Mouse (Mus musculus) hindbrain, embryonic 12.5 days (tissue): ENCODE results near the gene Abl2. TPM values are rescaled to one million over a fixed set of nuclear protein-coding genes. Genes with fewer than 3 reads are reported as not detected.

ENCODE experiments used
- ATAC-seq: fragments of 200-750 bp; cut with Nextera tagmentation; 2 replicates; pipeline ENCODE4 v1.8.0; 2017; ENCODE audit warnings: moderate TSS enrichment; ENCODE audit not compliant: low FRiP score
- H3K27ac ChIP-seq: fragments of 300-500 bp; sonication (generic); 2 replicates; pipeline ENCODE4 v1.5.1; 2016; ENCODE audit warnings: mild to moderate bottlenecking
- H3K27me3 ChIP-seq: fragments of 300-500 bp; sonication (generic); 2 replicates; pipeline ENCODE4 v1.6.1; 2016; ENCODE audit warnings: mild to moderate bottlenecking
- H3K36me3 ChIP-seq: fragments of 300-500 bp; sonication (generic); 2 replicates; pipeline ENCODE4 v1.6.1; 2016; ENCODE audit warnings: mild to moderate bottlenecking
- H3K4me1 ChIP-seq: fragments of 300-500 bp; sonication (generic); 2 replicates; pipeline ENCODE4 v1.6.1; 2016
- H3K4me2 ChIP-seq: fragments of 300-500 bp; sonication (generic); replicated peaks from 2 replicates; pipeline ENCODE4 v1.6.1; 2016; ENCODE audit warnings: mild to moderate bottlenecking
- H3K4me3 ChIP-seq: fragments of 300-500 bp; sonication (generic); 2 replicates; pipeline ENCODE4 v1.5.1; 2016; ENCODE audit warnings: mild to moderate bottlenecking
- H3K9ac ChIP-seq: fragments of 300-500 bp; sonication (generic); 2 replicates; pipeline ENCODE4 v1.6.1; 2016; ENCODE audit warnings: mild to moderate bottlenecking, moderate library complexity
- H3K9me3 ChIP-seq: fragments of 300-500 bp; sonication (generic); replicated peaks from 2 replicates; pipeline ENCODE4 v1.6.1; 2016; ENCODE audit warnings: mild to moderate bottlenecking
- WGBS: fragments of 180-500 bp; shearing (Covaris S2); methylation state at CpG from one replicate; pipeline ENCODE4 v1.1.7; 2016; 5-methylcytosine and 5-hydroxymethylcytosine counted together
- polyA plus RNA-seq: library from polyadenylated mRNA; unstranded; fragments of >200 nt; fragmentation: Nextera tagmentation; extraction: Ambion mirVana; gene quantifications from 2 replicates; pipeline ENCODE4 v1.2.1, GENCODE M21; 2016

Gene Abl2
- polyA plus RNA-seq, 1 experiment from 2014 or later: 6.6 TPM

DNA sequence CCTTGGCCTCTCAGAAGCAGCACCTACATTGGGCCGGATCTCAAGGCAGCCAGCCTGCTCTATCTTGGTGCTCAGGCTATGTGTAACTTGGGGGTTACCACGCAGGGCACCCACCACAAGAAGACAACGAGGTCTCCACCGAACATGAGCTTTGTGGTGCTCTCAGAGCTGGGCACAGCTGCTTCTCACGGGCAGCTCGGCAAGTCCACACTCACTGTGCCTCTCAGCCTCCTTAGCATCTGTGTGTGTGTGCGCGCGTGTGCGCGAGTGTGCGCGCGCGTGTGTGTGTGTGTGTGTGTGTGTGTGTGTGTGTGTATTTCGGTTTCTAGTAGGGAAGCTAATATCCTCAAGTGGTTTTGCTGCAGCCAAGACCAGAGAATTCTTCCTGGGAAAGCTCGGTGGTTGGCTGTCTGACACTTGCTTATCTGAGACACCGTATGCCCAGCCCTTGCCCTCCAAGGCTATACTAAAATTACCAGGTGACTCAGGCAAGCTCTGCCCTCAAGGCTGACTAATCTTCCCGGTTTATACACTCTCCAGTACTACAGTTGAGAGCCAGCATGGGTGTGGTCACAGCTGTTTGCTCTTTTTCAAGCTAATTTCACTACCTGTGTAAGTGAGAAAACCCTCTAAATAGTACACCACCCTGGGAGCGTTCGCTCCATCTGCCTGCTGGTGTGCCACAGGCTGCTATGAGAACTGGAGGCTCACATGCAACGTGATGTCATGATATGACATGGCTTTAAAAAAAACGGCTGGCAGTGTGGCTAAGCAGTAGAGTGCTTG, 108.7 kb downstream of the Abl2 start:
- no peaks in the 10 kb centered on the region for H3K9me3 ChIP-seq
- peaks cover 8% of the 10 kb centered on the region for H3K4me1 ChIP-seq
- no peaks in the 10 kb centered on the region for H3K27me3 ChIP-seq
- no peak overlapping the region for H3K4me3 ChIP-seq
- 92% methylated on average over 23 of the region's 23 CpGs for WGBS
- H3K4me2 ChIP-seq: no peak overlapping the region
- no peak for ATAC-seq
- H3K9ac ChIP-seq: no peak overlapping the region
- no peaks in the 10 kb centered on the region for H3K36me3 ChIP-seq
- H3K27ac ChIP-seq: no peak overlapping the region

DNA sequence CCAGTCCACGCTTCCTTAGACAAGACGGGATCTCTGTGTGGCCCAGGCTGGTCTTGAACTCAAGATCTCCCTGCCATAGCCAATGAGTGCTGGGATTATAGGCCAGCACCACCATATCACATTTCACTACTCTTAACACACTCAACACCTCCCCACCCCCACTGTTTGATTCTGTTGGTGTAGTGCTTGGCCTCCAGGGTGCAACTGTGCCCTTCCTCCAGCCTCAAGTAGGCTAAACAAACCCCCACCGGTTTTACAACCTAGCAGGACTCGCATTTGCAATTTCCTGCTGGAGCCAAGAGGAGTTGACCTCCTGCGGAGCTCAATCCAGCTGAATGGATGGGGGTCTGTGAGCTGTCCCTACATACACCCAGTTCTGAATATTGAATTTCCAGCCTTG, 110.0 kb downstream of the Abl2 start:
- Histone ChIP-seq H3K9ac (no peak overlapping the region), H3K9me3 (no peaks in the 10 kb centered on the region), H3K4me3 (no peak overlapping the region), H3K36me3 (no peaks in the 10 kb centered on the region), H3K4me2 (no peak overlapping the region), H3K27me3 (0 out of 2 replicates have a peak, but pooled peaks cover 3% of the 10 kb centered on the region), H3K4me1 (peaks cover 18% of the 10 kb centered on the region), H3K27ac (no peak overlapping the region)
- WGBS: 29% methylated on average over 5 of the region's 5 CpGs
- ATAC-seq: no peak

DNA sequence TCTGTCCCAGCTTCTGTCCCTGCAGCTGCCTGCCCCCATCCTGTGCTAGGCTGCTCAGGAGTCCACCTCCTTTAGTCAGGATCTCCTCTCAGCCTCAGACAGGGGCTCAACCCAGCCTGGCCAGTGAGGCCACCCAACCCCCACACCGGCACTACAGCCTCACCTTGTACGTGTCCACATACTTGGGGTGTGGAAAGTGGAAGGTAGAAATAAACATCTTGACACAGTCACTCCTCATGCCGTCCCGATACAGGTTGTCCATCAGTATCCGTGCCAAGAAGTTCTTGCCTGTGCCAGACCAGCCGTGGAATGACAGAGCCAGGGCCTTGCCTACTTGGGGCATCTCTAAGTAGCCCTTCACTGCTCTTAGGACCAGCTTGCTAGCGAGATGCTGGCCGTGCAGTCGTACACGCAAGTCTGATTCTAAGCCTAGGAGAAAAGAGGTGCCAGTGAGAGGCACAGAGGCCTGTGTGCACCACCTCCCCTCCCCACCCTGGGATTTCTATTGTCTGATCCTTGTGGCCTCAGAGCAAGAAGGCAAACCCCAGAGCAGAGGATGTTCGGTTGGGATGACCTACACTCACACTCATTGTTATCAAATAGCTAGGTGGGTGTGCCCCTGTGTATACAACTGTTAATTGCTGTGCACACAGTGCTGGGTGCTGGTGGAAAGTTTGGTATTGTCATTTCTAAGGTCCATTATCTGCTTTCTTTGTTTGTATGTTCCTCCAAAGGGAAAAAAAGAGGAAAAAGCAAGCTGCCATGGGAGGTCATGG, 110.8 kb downstream of the Abl2 start:
- ATAC-seq: no peak
- Histone ChIP-seq H3K4me2 (no peak overlapping the region), H3K36me3 (no peaks in the 10 kb centered on the region), H3K27ac (no peak overlapping the region), H3K4me1 (peaks cover 25% of the 10 kb centered on the region), H3K9ac (no peak overlapping the region), H3K9me3 (no peaks in the 10 kb centered on the region), H3K27me3 (0 out of 2 replicates have a peak, but pooled peaks cover 3% of the 10 kb centered on the region), H3K4me3 (no peak overlapping the region)
- WGBS: 45% methylated on average over 11 of the region's 11 CpGs

DNA sequence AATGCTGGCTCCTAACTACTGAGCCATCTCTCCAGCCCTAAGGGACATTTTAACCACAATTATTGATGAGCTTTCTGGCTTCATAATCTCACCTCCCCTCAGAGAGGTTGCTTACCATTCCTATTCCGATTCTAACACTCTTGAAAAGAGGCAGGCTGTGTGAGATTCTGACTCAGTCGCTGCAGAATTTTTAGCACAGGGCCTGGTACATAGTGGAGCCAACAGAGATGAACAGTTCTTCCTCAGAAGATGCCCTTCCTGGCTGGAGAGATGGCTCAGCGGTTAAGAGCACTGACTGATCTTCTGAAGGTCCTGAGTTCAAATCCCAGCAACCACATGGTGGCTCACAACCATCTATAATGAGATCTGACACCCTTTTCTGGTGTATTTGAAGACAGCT, 113.3 kb downstream of the Abl2 start:
- Histone ChIP-seq H3K27me3 (0 out of 2 replicates have a peak, but pooled peaks cover 3% of the 10 kb centered on the region), H3K4me3 (no peak overlapping the region), H3K4me2 (no peak overlapping the region), H3K36me3 (no peaks in the 10 kb centered on the region), H3K9ac (no peak overlapping the region), H3K27ac (no peak overlapping the region), H3K9me3 (no peaks in the 10 kb centered on the region), H3K4me1 (peaks cover 23% of the 10 kb centered on the region)
- WGBS: 91% methylated on average over 3 of the region's 3 CpGs
- ATAC-seq: no peak

DNA sequence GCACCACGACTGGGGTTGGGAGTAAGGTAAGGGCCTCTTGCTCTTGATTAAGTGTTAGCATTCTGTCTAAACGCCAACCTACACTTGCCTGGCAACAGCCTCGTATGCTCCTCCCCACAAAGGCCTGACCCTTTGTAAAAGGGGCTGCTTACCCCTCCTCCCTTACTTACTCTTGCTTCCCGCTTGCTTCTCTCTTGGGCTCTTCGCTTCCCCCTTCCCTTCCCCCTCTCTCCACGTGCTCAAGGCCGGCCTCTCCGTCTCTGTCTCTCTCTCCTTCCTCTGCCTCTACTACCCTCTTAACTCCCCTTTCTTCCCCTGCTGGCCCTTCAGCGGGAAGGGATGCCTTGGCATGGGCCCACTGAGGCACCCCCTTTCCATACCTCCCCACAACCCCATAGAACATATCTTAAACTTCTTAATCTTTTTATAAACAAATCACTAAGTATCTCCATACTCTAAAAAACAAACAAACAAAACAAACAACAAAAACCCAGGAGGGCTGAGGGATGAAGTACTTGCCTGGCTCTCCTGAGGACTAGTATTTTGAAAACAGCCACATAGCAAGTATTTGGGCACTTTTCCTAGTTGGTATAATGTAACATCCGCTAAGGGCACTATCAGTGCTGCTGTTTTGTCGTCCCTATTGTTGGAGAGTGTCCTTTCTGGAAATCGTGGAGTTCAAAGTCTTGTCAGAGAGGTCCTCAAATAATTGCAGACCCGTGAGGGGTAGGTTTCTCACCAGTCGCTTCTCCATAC, 114.3 kb downstream of the Abl2 start:
- Histone ChIP-seq H3K4me3 (peak overlapping the region; percentile 47), H3K36me3 (no peaks in the 10 kb centered on the region), H3K9ac (peak overlapping the region; percentile 63; the same call in 1 of the 2 replicates), H3K27ac (no peak overlapping the region), H3K9me3 (no peaks in the 10 kb centered on the region), H3K4me2 (peak overlapping the region; percentile 98), H3K27me3 (0 out of 2 replicates have a peak, but pooled peaks cover 3% of the 10 kb centered on the region), H3K4me1 (peaks cover 23% of the 10 kb centered on the region)
- ATAC-seq: no peak; the same call in 1 of the 2 replicates
- 4% methylated on average over 14 of the region's 14 CpGs for WGBS

DNA sequence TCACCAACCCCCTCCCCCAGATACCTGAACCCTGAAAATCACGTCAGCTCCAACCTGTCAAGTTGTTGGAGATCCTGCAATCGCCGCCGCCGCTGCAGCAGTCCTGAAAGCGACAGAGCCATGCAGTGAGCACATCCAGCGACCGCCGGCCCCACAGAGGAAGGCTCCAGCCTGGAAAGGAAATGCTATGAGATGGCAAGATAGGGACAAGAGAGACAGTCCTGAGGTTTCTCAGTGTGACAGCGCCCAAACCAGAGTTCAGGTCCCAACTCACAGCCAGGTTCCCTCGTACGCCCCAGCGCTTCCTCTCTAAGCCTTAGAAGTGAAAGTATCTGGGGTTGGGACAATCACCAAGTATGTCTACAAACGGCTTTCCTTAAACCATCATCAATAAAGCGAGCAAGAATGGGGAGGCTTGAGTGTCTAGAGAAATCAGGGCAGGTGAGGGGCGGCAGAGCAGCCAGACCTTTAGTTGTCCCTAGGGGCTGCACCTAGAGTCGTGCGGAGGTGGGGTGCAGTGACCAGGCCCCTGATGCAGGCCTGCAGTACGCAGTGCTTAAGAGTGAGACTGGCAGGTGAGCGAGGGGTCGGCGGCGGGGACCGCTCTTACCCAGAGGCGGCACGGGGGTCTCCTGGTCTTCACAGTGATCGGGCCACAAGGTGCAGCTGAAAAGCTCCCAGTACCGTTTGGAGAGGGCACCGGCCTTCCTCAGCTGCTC, 115.0 kb downstream of the Abl2 start:
- no peak overlapping the region for H3K27ac ChIP-seq
- H3K4me2 ChIP-seq: peak overlapping the region; percentile 98
- WGBS: 2% methylated on average over 29 of the region's 29 CpGs
- H3K36me3 ChIP-seq: no peaks in the 10 kb centered on the region
- peak overlapping the region; percentile 47 for H3K4me3 ChIP-seq
- H3K27me3 ChIP-seq: 0 out of 2 replicates have a peak, but pooled peaks cover 3% of the 10 kb centered on the region
- peak; percentile 62 for ATAC-seq
- H3K4me1 ChIP-seq: peaks cover 21% of the 10 kb centered on the region
- no peaks in the 10 kb centered on the region for H3K9me3 ChIP-seq
- H3K9ac ChIP-seq: peak overlapping the region; percentile 63

DNA sequence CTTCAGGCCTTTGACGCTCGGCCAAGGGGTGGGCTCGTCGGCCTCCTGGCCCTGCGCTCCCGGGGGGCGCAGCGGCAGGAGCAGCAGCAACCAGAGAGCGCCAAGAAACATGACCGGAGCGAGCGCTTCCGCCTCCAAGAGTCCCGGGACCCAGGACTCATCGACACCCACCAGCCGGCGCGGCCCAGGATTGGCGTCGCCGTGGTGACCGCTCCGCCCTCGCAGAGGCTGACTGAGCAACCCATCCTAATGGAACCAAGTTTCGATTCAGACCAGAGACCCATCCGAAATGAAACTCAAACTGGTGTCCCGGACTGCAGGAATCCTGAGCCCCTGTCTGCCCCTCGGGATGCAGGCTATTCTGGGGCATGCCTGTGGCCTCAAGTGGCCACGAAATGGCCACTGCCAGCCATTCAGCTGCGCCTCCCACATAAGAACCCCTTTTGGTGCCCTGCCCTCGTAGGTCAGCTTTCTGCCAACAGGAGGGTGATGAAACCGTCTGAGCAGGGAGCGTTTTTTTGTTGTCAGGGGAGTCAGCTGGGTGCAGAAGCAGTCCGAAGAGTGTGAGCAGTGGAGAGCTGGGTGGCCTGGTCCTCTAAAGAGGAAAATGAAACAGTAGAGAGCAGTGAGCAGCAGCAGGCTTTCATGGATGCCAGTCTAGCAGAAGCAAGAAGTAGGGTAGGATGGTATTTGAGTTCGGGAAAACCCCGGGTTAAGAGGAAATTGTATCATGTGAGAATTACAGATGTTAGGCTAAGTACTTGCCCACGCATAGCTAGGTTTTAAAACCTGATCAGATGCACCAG, 115.8 kb downstream of the Abl2 start, which contains the start of gene Tor3a:
Gene Tor3a (minus strand): TSS at position 162 of the 806 bp plus-strand sequence.
- Histone ChIP-seq H3K27ac (no peak within 1 kb of the TSS), H3K9me3 (no peaks in the 10 kb centered on the region), H3K4me2 (peak within 1 kb of the TSS; percentile 98), H3K36me3 (0 out of 2 replicates have a peak, but pooled peaks cover 3% of the 10 kb centered on the region), H3K9ac (peak within 1 kb of the TSS; percentile 63), H3K4me3 (peak within 1 kb of the TSS; percentile 47), H3K4me1 (peaks cover 20% of the 10 kb centered on the region), H3K27me3 (0 out of 2 replicates have a peak, but pooled peaks cover 3% of the 10 kb centered on the region)
- 7% methylated on average over 37 of the region's 37 CpGs for WGBS
- ATAC-seq: peak; percentile 82

DNA sequence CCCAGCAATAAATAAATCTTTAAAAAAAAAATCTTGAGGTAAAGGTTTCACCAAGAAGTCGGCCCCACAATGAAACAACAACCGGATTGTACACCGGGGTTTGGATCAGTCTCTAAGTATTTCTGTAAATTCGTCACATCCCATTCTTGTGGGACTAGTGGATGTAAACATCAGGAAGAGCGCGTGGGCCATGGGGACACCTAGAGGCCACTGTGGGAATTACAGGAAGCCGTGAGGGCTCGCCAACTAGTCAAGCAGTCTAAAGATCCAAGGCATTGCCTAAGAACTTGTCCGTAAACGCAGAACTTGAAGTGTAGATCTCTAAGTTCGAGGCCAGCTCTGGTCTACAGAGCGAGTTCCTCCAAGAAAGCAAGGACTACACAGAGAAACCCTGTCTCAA, 117.6 kb downstream of the Abl2 start:
- no peak overlapping the region for H3K4me3 ChIP-seq
- 37% methylated on average over 12 of the region's 12 CpGs for WGBS
- H3K4me2 ChIP-seq: no peak overlapping the region
- peaks cover 20% of the 10 kb centered on the region for H3K36me3 ChIP-seq
- H3K27ac ChIP-seq: no peak overlapping the region
- no peak overlapping the region for H3K9ac ChIP-seq
- H3K4me1 ChIP-seq: peaks cover 20% of the 10 kb centered on the region
- no peak for ATAC-seq
- 0 out of 2 replicates have a peak, but pooled peaks cover 3% of the 10 kb centered on the region for H3K27me3 ChIP-seq
- no peaks in the 10 kb centered on the region for H3K9me3 ChIP-seq

DNA sequence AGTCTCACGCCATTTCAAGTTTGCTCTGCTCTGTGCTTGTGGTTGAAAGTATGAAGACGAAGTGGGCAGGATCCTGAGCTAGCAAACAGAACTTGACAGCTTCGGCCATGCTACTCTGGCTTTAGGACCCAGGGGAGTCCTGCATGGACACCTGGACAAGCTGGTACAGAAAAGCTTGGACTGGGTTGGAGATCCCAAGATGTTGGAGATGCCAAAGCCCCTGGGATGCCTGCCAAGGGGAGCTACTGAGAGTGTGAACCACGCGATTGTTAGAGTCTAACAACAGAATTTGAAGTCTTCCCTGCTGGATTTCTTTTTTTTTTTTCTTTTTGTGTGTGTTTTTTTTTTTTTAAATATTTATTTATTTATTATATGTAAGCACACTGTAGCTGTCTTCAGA, 118.0 kb downstream of the Abl2 start:
- 81% methylated on average over 5 of the region's 5 CpGs for WGBS
- Histone ChIP-seq H3K9me3 (no peaks in the 10 kb centered on the region), H3K27me3 (0 out of 2 replicates have a peak, but pooled peaks cover 3% of the 10 kb centered on the region), H3K27ac (no peak overlapping the region), H3K4me1 (peaks cover 20% of the 10 kb centered on the region), H3K36me3 (peaks cover 24% of the 10 kb centered on the region), H3K4me2 (no peak overlapping the region), H3K9ac (no peak overlapping the region), H3K4me3 (no peak overlapping the region)
- ATAC-seq: no peak

DNA sequence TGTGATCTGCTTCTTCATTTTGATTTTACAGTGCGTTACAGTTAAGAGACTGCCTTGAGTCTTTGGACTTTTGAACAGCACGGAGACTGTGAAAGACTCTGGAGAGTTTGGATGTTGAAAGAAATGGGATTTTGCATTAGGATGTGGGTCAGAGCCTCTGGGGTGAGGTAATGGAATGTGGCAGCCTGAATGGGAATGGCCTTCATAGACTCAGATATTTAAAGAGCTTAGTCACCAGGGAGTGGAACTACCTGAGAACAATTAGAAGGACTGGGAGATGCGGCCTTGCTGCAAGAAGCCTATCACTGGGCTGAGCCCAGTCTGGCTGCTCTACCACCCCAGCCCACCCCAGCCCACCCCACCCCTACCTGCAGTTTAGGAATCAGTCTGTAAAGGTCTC, 118.6 kb downstream of the Abl2 start:
- Histone ChIP-seq H3K4me2 (no peak overlapping the region), H3K4me3 (no peak overlapping the region), H3K36me3 (peaks cover 29% of the 10 kb centered on the region), H3K27ac (no peak overlapping the region), H3K9me3 (no peaks in the 10 kb centered on the region), H3K4me1 (peaks cover 20% of the 10 kb centered on the region), H3K9ac (no peak overlapping the region), H3K27me3 (0 out of 2 replicates have a peak, but pooled peaks cover 3% of the 10 kb centered on the region)
- 91% methylated on average over 3 of the region's 3 CpGs for WGBS
- no peak for ATAC-seq

DNA sequence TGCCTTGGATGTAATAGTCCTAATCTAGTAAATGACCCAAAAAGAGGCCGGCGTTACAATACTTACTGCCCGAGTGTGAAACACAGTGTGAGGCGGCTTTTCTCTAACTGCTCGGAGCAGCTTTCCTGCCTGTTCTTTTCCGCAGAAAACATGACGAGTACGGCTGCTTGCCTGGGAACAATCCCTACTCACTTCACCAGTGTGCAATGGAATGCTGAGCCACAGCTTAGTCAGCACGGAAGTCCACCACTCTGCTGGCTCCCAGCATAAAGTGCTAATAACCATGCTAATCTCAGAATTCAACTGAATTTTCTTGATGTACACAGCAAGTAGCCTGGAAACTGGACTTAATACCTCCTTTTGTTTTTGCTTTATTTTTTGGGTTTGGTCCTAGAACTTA, 121.0 kb downstream of the Abl2 start:
- H3K27ac ChIP-seq: no peak overlapping the region
- H3K36me3 ChIP-seq: peaks cover 46% of the 10 kb centered on the region
- ATAC-seq: no peak
- no peaks in the 10 kb centered on the region for H3K9me3 ChIP-seq
- H3K4me3 ChIP-seq: no peak overlapping the region
- no peaks in the 10 kb centered on the region for H3K27me3 ChIP-seq
- no peak overlapping the region for H3K4me2 ChIP-seq
- H3K4me1 ChIP-seq: peaks cover under 1% of the 10 kb centered on the region
- no peak overlapping the region for H3K9ac ChIP-seq
- WGBS: 85% methylated on average over 9 of the region's 9 CpGs
